Mouse (Mus musculus) WW6 (cell line): ENCODE measurements around the gene Ckap4.
A peak's percentile ranks its signal among the peaks of the same experiment; 100 is the strongest.
"Not testable (repeated sequence)": the region's sequence is repeated elsewhere in the genome, so short reads cannot be mapped to it uniquely, and the experiment has no call there.

Source experiments
- DNase-seq: peaks from one replicate; pipeline ENCODE4 v3.0.0-alpha.2; 2013; ENCODE audit warnings: low read depth, low spot score

Ckap4 gene

GRCm38 (mm10) chr10:84498867-84499266, 35.0 kb downstream of the Ckap4 start:
- no peak for DNase-seq

- DNase-seq = no peak
Observed at GRCm38 (mm10) chr10:84496805-84497204, 37.1 kb downstream of the Ckap4 start.

- no peak for DNase-seq
Observed at GRCm38 (mm10) chr10:84494432-84494831, 39.4 kb downstream of the Ckap4 start.

GRCm38 (mm10) chr10:84490115-84490514, 43.7 kb downstream of the Ckap4 start:
- no peak for DNase-seq

GRCm38 (mm10) chr10:84488315-84488714, 45.5 kb downstream of the Ckap4 start:
- DNase-seq = peak; percentile 48

GRCm38 (mm10) chr10:84484661-84485060, 49.2 kb downstream of the Ckap4 start:
- no peak for DNase-seq

- DNase-seq = no peak
Observed at GRCm38 (mm10) chr10:84483553-84483952, 50.3 kb downstream of the Ckap4 start.

- no peak for DNase-seq
Observed at GRCm38 (mm10) chr10:84483069-84483468, 50.8 kb downstream of the Ckap4 start.

- DNase-seq = not testable (repeated sequence)
Observed at GRCm38 (mm10) chr10:84482418-84482817, 51.4 kb downstream of the Ckap4 start.

- no peak for DNase-seq
Observed at GRCm38 (mm10) chr10:84481327-84481671, 52.6 kb downstream of the Ckap4 start.

GRCm38 (mm10) chr10:84480667-84481326, 53.1 kb downstream of the Ckap4 start:
- DNase-seq = no peak

- DNase-seq = no peak
Observed at GRCm38 (mm10) chr10:84480146-84480545, 53.7 kb downstream of the Ckap4 start.

- DNase-seq = no peak
Observed at GRCm38 (mm10) chr10:84477613-84478076, 56.2 kb downstream of the Ckap4 start.

- no peak for DNase-seq
Observed at GRCm38 (mm10) chr10:84477045-84477612, 56.7 kb downstream of the Ckap4 start.
